Mouse (Mus musculus) embryonic fibroblast, embryonic 13.5 days (primary cell): ENCODE data around the gene Dxo.

ENCODE experiments used
- CTCF ChIP-seq: IDR thresholded peaks from 2 replicates; pipeline ENCODE4 v1.5.1; 2011; ENCODE audit warnings: mild to moderate bottlenecking, control low read depth, low read length, moderate library complexity, borderline replicate concordance; ENCODE audit not compliant: insufficient read depth
- POLR2A ChIP-seq: IDR thresholded peaks from 2 replicates; pipeline ENCODE4 v1.6.1; 2011; ENCODE audit warnings: low read depth, mild to moderate bottlenecking, control low read depth, low read length, moderate library complexity

DNA sequence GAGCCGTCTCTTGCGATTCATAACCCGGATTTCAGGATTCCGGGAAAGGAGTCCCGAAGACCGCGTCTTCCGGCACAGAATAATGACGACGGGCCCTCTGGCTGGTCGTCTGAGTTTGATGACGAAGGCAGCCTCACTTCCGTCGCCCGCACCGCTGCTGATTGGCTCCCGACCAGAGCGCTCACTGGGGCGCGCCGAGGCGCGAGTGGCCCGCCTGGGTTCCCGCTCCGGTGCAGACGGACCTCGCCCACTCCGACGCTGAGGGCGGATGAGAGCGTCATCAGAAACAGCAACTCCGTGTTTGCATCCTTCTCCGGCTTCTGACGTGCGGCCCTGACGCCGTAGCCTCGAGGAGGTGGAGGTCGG, at the start of gene Dxo, which contains the start of gene Stk19:
- peak; percentile 90 for TF ChIP-seq POLR2A
- no peak for TF ChIP-seq CTCF
